Mouse (Mus musculus) regulatory T cell (primary cell): Measurements from ENCODE around the gene Gprin1.
"Not testable (repeated sequence)": the region's sequence is repeated elsewhere in the genome, so short reads cannot be mapped to it uniquely, and the experiment has no call there.

ENCODE experiments used
- in situ Hi-C: fragments of 300-600 bp; cut with MboI, MseI; formaldehyde crosslinking; loops from one replicate; pipeline ENCODE4 v1.15.1; 2025; ENCODE audit warnings: high pct_unique_total_duplicates

The Gprin1 gene

GRCm38 (mm10) chr13:54749864-54750411 is at the start of gene Gprin1:
Gene Gprin1, minus strand, starts transcription at chr13:54749874.
- in situ Hi-C loops = no loop called here

- in situ Hi-C loops = loop anchor here (5.0 kb wide), 2 partner anchors 164 to 374 kb away; no protein-coding TSS in a partner anchor
Measured at GRCm38 (mm10) chr13:54798740-54799139, 49.1 kb upstream of the Gprin1 start.

- in situ Hi-C loops = loop anchor here (5.0 kb wide), 2 partner anchors 164 to 374 kb away; no protein-coding TSS in a partner anchor
Measured at GRCm38 (mm10) chr13:54797861-54798643, 48.4 kb upstream of the Gprin1 start.

- in situ Hi-C loops = loop anchor here (5.0 kb wide), 2 partner anchors 165 to 375 kb away; no protein-coding TSS in a partner anchor
Measured at GRCm38 (mm10) chr13:54797356-54797755, 47.7 kb upstream of the Gprin1 start.

- in situ Hi-C loops = loop anchor here (5.0 kb wide), 2 partner anchors 167 to 377 kb away; no protein-coding TSS in a partner anchor
Measured at GRCm38 (mm10) chr13:54794843-54795242, 45.2 kb upstream of the Gprin1 start.

- in situ Hi-C loops = no loop called here
Measured at GRCm38 (mm10) chr13:54794002-54794577, 44.4 kb upstream of the Gprin1 start.

- in situ Hi-C loops = no loop called here
Measured at GRCm38 (mm10) chr13:54792259-54793230, 42.9 kb upstream of the Gprin1 start.

- in situ Hi-C loops = no loop called here
Measured at GRCm38 (mm10) chr13:54789561-54790397, 40.1 kb upstream of the Gprin1 start.

- in situ Hi-C loops = no loop called here
Measured at GRCm38 (mm10) chr13:54788740-54789560, 39.3 kb upstream of the Gprin1 start, which contains the start of gene Tspan17. Gene Tspan17, plus strand, starts transcription at chr13:54789377.

GRCm38 (mm10) chr13:54787591-54787990 is 37.9 kb upstream of the Gprin1 start:
- in situ Hi-C loops = not testable (repeated sequence)

GRCm38 (mm10) chr13:54783698-54784097 is 34.0 kb upstream of the Gprin1 start, which contains the start of gene Eif4e1b:
Gene Eif4e1b, plus strand, starts transcription at chr13:54783998.
- in situ Hi-C loops = no loop called here

- in situ Hi-C loops = no loop called here
Measured at GRCm38 (mm10) chr13:54783235-54783634, 33.6 kb upstream of the Gprin1 start.

- in situ Hi-C loops = no loop called here
Measured at GRCm38 (mm10) chr13:54781086-54781485, 31.4 kb upstream of the Gprin1 start.

GRCm38 (mm10) chr13:54780592-54780991 is 30.9 kb upstream of the Gprin1 start:
- in situ Hi-C loops = no loop called here

GRCm38 (mm10) chr13:54767012-54767411 is 17.3 kb upstream of the Gprin1 start:
- in situ Hi-C loops = no loop called here

GRCm38 (mm10) chr13:54766192-54766768 is 16.6 kb upstream of the Gprin1 start, which contains the start of gene Sncb:
Gene Sncb, minus strand, starts transcription at chr13:54766595.
- in situ Hi-C loops = no loop called here

- in situ Hi-C loops = no loop called here
Measured at GRCm38 (mm10) chr13:54765281-54766191, 15.9 kb upstream of the Gprin1 start.

- in situ Hi-C loops = no loop called here
Measured at GRCm38 (mm10) chr13:54760906-54761305, 11.2 kb upstream of the Gprin1 start.
